Mouse (Mus musculus) heart, embryonic 11.5 days (tissue): ENCODE measurements around the gene Gm49721. TPM values are rescaled to one million over a fixed set of nuclear protein-coding genes. Genes with fewer than 3 reads are reported as not detected.
A peak's percentile ranks its signal among the peaks of the same experiment; 100 is the strongest.
"Not testable (repeated sequence)": the region's sequence is repeated elsewhere in the genome, so short reads cannot be mapped to it uniquely, and the experiment has no call there.

ENCODE experiments used
- ATAC-seq: fragments of 200-750 bp; cut with Nextera tagmentation; replicated peaks from 2 replicates; pipeline ENCODE4 v1.8.0; 2017; ENCODE audit warnings: moderate library complexity; ENCODE audit not compliant: insufficient number of reproducible peaks, low FRiP score, low TSS enrichment
- H3K27ac ChIP-seq: fragments of 300-500 bp; sonication (generic); 2 replicates; pipeline ENCODE4 v1.5.1; 2014; ENCODE audit warnings: mild to moderate bottlenecking, low read depth, low read length
- H3K27me3 ChIP-seq: fragments of 300-500 bp; sonication (generic); 2 replicates; pipeline ENCODE4 v1.6.1; 2014; ENCODE audit warnings: mild to moderate bottlenecking, low read length, mixed read lengths; ENCODE audit not compliant: control insufficient read depth, insufficient read depth
- H3K36me3 ChIP-seq: fragments of 300-500 bp; sonication (generic); 2 replicates; pipeline ENCODE4 v1.6.1; 2014; ENCODE audit warnings: mild to moderate bottlenecking, low read length, moderate library complexity, mixed read lengths; ENCODE audit not compliant: control insufficient read depth, insufficient read depth
- H3K4me1 ChIP-seq: fragments of 300-500 bp; sonication (generic); 2 replicates; pipeline ENCODE4 v1.6.1; 2014; ENCODE audit warnings: low read length; ENCODE audit not compliant: control insufficient read depth, insufficient read depth
- H3K4me2 ChIP-seq: fragments of 300-500 bp; sonication (generic); 2 replicates; pipeline ENCODE4 v1.6.1; 2014; ENCODE audit warnings: mild to moderate bottlenecking, moderate library complexity
- H3K4me3 ChIP-seq: fragments of 300-500 bp; sonication (generic); 2 replicates; pipeline ENCODE4 v1.5.1; 2014; ENCODE audit warnings: low read depth, low read length
- H3K9ac ChIP-seq: fragments of 300-500 bp; sonication (generic); 2 replicates; pipeline ENCODE4 v1.6.1; 2014; ENCODE audit warnings: mild to moderate bottlenecking, low read depth, low read length, moderate library complexity
- H3K9me3 ChIP-seq: fragments of 300-500 bp; sonication (generic); replicated peaks from 2 replicates; pipeline ENCODE4 v1.6.1; 2016; ENCODE audit warnings: low read length; ENCODE audit not compliant: control insufficient read depth
- WGBS: fragments of 180-500 bp; shearing (Covaris S2); extraction: QIAGEN DNeasy Blood & Tissue Kit; methylation state at CpG from one replicate; pipeline ENCODE4 v1.1.7; 2014; ENCODE audit not compliant: insufficient replicate concordance; 5-methylcytosine and 5-hydroxymethylcytosine counted together
- polyA plus RNA-seq: library from polyadenylated mRNA; unstranded; fragments of >200 nt; fragmentation: Nextera tagmentation; extraction: Ambion mirVana; gene quantifications from 2 replicates; pipeline ENCODE4 v1.2.1, GENCODE M21; 2014

Gene Gm49721
- polyA plus RNA-seq, 1 experiment from 2014 or later: not detected

GRCm38 (mm10) chr17:7084523-7084922 lies 105.8 kb downstream of the Gm49721 start:
- ATAC-seq: peak; percentile 48; the same call in 1 of the 2 replicates
- WGBS: no CpG with 5 or more reads among the region's 5 CpGs

GRCm38 (mm10) chr17:7085469-7086168 lies 106.9 kb downstream of the Gm49721 start:
- not testable (repeated sequence) for H3K4me2 ChIP-seq, ATAC-seq, H3K9ac ChIP-seq, H3K27me3 ChIP-seq, H3K4me1 ChIP-seq, H3K9me3 ChIP-seq, H3K4me3 ChIP-seq, H3K27ac ChIP-seq, H3K36me3 ChIP-seq
- no CpG with 5 or more reads among the region's 12 CpGs for WGBS

More at GRCm38 (mm10) chr17:7084523-7084922, 105.8 kb downstream of the Gm49721 start:
- H3K4me2 ChIP-seq, H3K4me3 ChIP-seq, H3K9me3 ChIP-seq, H3K36me3 ChIP-seq, H3K4me1 ChIP-seq, H3K9ac ChIP-seq, H3K27ac ChIP-seq, H3K27me3 ChIP-seq: not testable (repeated sequence)

GRCm38 (mm10) chr17:7086836-7087235 lies 108.1 kb downstream of the Gm49721 start:
- H3K9ac ChIP-seq, H3K4me3 ChIP-seq, ATAC-seq, H3K4me2 ChIP-seq, H3K27ac ChIP-seq, H3K4me1 ChIP-seq, H3K9me3 ChIP-seq, H3K36me3 ChIP-seq, H3K27me3 ChIP-seq: not testable (repeated sequence)
- 89% methylated on average over 6 of the region's 8 CpGs for WGBS

Other genes starting within 250 kb of the Gm49721 start
- 89.2 and 109 TPM in 2 replicates for gene Ezr, start 196.1 kb upstream of the Gm49721 start, polyA plus RNA-seq
- gene Rsph3b, start 30.2 kb upstream of the Gm49721 start, polyA plus RNA-seq: 60.4 and 64.6 TPM in 2 replicates
- gene Tagap1, start 17.7 kb upstream of the Gm49721 start, polyA plus RNA-seq: 33.8 and 33.9 TPM in 2 replicates
- 225 and 237 TPM in 2 replicates for gene Rnaset2b, start 8.3 kb upstream of the Gm49721 start, polyA plus RNA-seq
- gene Gm1604a, start 46.7 kb downstream of the Gm49721 start, polyA plus RNA-seq: not detected in 2 replicates
- gene Rps6ka2, start 191.2 kb downstream of the Gm49721 start, polyA plus RNA-seq: 45.3 and 56.0 TPM in 2 replicates